9 mouse cellular contexts compared by ENCODE assay signal in genomic region chr13:28759026-28759425, GRCm38 (mm10).
DNase-seq lines count a peak whose midpoint lies in the region; ATAC-seq and TF ChIP-seq lines count a peak whose summit lies in the region.
"Had no signal": no experiment of that assay in that cellular context is flagged by ENCODE, and none has a peak within 500 bp of the region (broad histone marks: within the 10 kb centered on the region; RNA-seq: fewer than 3 reads in every experiment).

No protein-coding gene starts in this region.

- WGBS in intestine, embryonic 15.5 days = 35% methylated on average over 3 of the region's 3 CpGs
- WGBS in intestine, postnatal 0 days = 31% methylated on average over 3 of the region's 3 CpGs
- WGBS in stomach, embryonic 14.5 days = 23% methylated on average over 3 of the region's 3 CpGs
- 38% methylated on average over 3 of the region's 3 CpGs for WGBS in stomach, postnatal 0 days

- no peak for TF ChIP-seq EP300 in stomach, postnatal 0 days (optimal IDR thresholded peaks at IDR 0.05)

- no peak overlapping the region for H3K9ac ChIP-seq in intestine, embryonic 15.5 days
- no peak overlapping the region for H3K9ac ChIP-seq in intestine, postnatal 0 days (ENCODE audit: low read depth, low read length)
- no peak overlapping the region for H3K9ac ChIP-seq in stomach, embryonic 14.5 days (replicated peaks; ENCODE audit: low read depth, low read length)
- no peak overlapping the region for H3K9ac ChIP-seq in stomach, postnatal 0 days (ENCODE audit: low read length)

- no peak for TF ChIP-seq CTCF in intestine, postnatal 0 days (IDR thresholded peaks at IDR 0.05; ENCODE audit: low read depth)
- TF ChIP-seq CTCF in stomach, postnatal 0 days (IDR thresholded peaks at IDR 0.05; ENCODE audit: low read depth) = no peak

- H3K4me1 ChIP-seq in intestine, embryonic 15.5 days (replicated peaks) = peaks cover 24% of the 10 kb centered on the region
- peaks cover 3% of the 10 kb centered on the region; the same call in 1 of the 2 replicates for H3K4me1 ChIP-seq in intestine, postnatal 0 days (replicated peaks; ENCODE audit: control insufficient read depth, insufficient read depth, low read length)
- peaks cover 39% of the 10 kb centered on the region for H3K4me1 ChIP-seq in stomach, embryonic 14.5 days (ENCODE audit: control insufficient read depth, insufficient read depth, low read length)
- 0 out of 2 replicates have a peak, but pooled peaks cover 2% of the 10 kb centered on the region for H3K4me1 ChIP-seq in stomach, postnatal 0 days (replicated peaks; ENCODE audit: control insufficient read depth, insufficient read depth)

- H3K27ac ChIP-seq in intestine, embryonic 15.5 days = 0 out of 2 replicates have a peak overlapping the region, but pooled peaks have one; percentile 48
- no peak overlapping the region for H3K27ac ChIP-seq in intestine, postnatal 0 days (ENCODE audit: low read depth, low read length)
- peak overlapping the region; percentile 97 for H3K27ac ChIP-seq in stomach, embryonic 14.5 days (ENCODE audit: low read length)
- no peak overlapping the region for H3K27ac ChIP-seq in stomach, postnatal 0 days (replicated peaks)

- H3K36me3 ChIP-seq in intestine, embryonic 15.5 days = no peaks in the 10 kb centered on the region
- no peaks in the 10 kb centered on the region for H3K36me3 ChIP-seq in intestine, postnatal 0 days (ENCODE audit: control insufficient read depth, insufficient read depth)
- no peaks in the 10 kb centered on the region for H3K36me3 ChIP-seq in stomach, embryonic 14.5 days (ENCODE audit: control insufficient read depth, insufficient read depth, low read length)
- H3K36me3 ChIP-seq in stomach, postnatal 0 days (ENCODE audit: control insufficient read depth, insufficient read depth, low read length) = no peaks in the 10 kb centered on the region

- ATAC-seq in intestine, embryonic 15.5 days = no peak
- no peak for ATAC-seq in intestine, postnatal 0 days
- ATAC-seq in stomach, embryonic 14.5 days (ENCODE audit: insufficient number of reproducible peaks, insufficient read depth, low FRiP score, low read depth) = no peak
- ATAC-seq in stomach, postnatal 0 days (ENCODE audit: low FRiP score, low TSS enrichment) = no peak

- no peaks in the 10 kb centered on the region for H3K9me3 ChIP-seq in intestine, embryonic 15.5 days
- no peaks in the 10 kb centered on the region for H3K9me3 ChIP-seq in intestine, postnatal 0 days (ENCODE audit: control insufficient read depth)
- no peaks in the 10 kb centered on the region for H3K9me3 ChIP-seq in stomach, embryonic 14.5 days (ENCODE audit: control insufficient read depth, low read depth, low read length)
- no peaks in the 10 kb centered on the region for H3K9me3 ChIP-seq in stomach, postnatal 0 days (ENCODE audit: control insufficient read depth, low read length)

- no peak overlapping the region for H3K4me2 ChIP-seq in intestine, embryonic 15.5 days (replicated peaks)
- no peak overlapping the region for H3K4me2 ChIP-seq in intestine, postnatal 0 days (replicated peaks; ENCODE audit: low read depth)
- no peak overlapping the region for H3K4me2 ChIP-seq in stomach, embryonic 14.5 days (replicated peaks; ENCODE audit: low read depth, low read length)
- no peak overlapping the region for H3K4me2 ChIP-seq in stomach, postnatal 0 days (replicated peaks; ENCODE audit: low read depth)

- H3K27me3 ChIP-seq in intestine, embryonic 15.5 days (replicated peaks) = no peaks in the 10 kb centered on the region
- H3K27me3 ChIP-seq in intestine, postnatal 0 days (replicated peaks; ENCODE audit: control insufficient read depth, insufficient read depth, low read length) = no peaks in the 10 kb centered on the region
- no peaks in the 10 kb centered on the region for H3K27me3 ChIP-seq in stomach, embryonic 14.5 days (ENCODE audit: control insufficient read depth, insufficient read depth, low read length)
- no peaks in the 10 kb centered on the region for H3K27me3 ChIP-seq in stomach, postnatal 0 days (ENCODE audit: control insufficient read depth, insufficient read depth, low read length)

- DNase-seq in stomach, postnatal 0 days (ENCODE audit: low spot score) = no peak
- peak; percentile 7 to 38 for DNase-seq in gastrocnemius, adult 8-10 months (ENCODE audit: low spot score in 2 of 2)
- DNase-seq in right cerebral cortex, adult 18-20 months = no peak
- no peak for DNase-seq in layer of hippocampus, postnatal 10 days (ENCODE audit: low spot score in 2 of 2)
- DNase-seq in cerebellum, postnatal 10 days = no peak
- DNase-seq: cerebellum, postnatal 25 days had no signal

- no peak overlapping the region for H3K4me3 ChIP-seq in intestine, embryonic 15.5 days (replicated peaks)
- no peak overlapping the region for H3K4me3 ChIP-seq in intestine, postnatal 0 days (ENCODE audit: low read depth, low read length)
- no peak overlapping the region for H3K4me3 ChIP-seq in stomach, embryonic 14.5 days (ENCODE audit: low read depth, low read length)
- H3K4me3 ChIP-seq in stomach, postnatal 0 days (ENCODE audit: low read depth, low read length) = no peak overlapping the region

Comparison
In these comparisons a context has a peak if more than half of its experiments do, and no peak if none do; other contexts are left out.
1. H3K27ac ChIP-seq: peak in intestine, embryonic 15.5 days (single experiment) and stomach, embryonic 14.5 days (single experiment); none in intestine, postnatal 0 days (single experiment) and stomach, postnatal 0 days (single experiment).
2. DNase-seq: peak in gastrocnemius, adult 8-10 months (2 of 2); none in stomach, postnatal 0 days (single experiment), right cerebral cortex, adult 18-20 months (single experiment), layer of hippocampus, postnatal 10 days (0 of 2) and cerebellum, postnatal 10 days (0 of 2).